Mouse (Mus musculus) MEL (cell line): ENCODE measurements around the gene Fsip1. TPM values are rescaled to one million over a fixed set of nuclear protein-coding genes. Genes with fewer than 3 reads are reported as not detected.

Experiments used
- DNase-seq: peaks from one replicate; pipeline ENCODE4 v3.0.0; 2011; ENCODE audit warnings: low read depth, low spot score
- H3K27ac ChIP-seq: 2 replicates; pipeline ENCODE4 v1.5.1; 2012; ENCODE audit warnings: low read depth, mild to moderate bottlenecking, control low read depth, low read length, moderate library complexity; ENCODE audit not compliant: control insufficient read depth
- H3K27me3 ChIP-seq, 2 experiments: fragments of 150-350 bp in 1 of 2; sonication (generic) in 1 of 2; 2 replicates each; pipeline ENCODE4 v1.6.1; 2012; ENCODE audit warnings: low read length in 2 of 2, mild to moderate bottlenecking in 2 of 2, improper control_type of control experiment in 1 of 2, moderate library complexity in 1 of 2; ENCODE audit not compliant: insufficient read depth in 2 of 2, control insufficient read depth in 1 of 2
- H3K36me3 ChIP-seq, 2 experiments: 2 replicates each; pipeline ENCODE4 v1.6.1; 2012 to 2014; ENCODE audit warnings: low read length in 2 of 2, improper control_type of control experiment in 1 of 2, inconsistent platforms in 1 of 2, mild to moderate bottlenecking in 1 of 2; ENCODE audit not compliant: insufficient read depth in 2 of 2, control insufficient read depth in 1 of 2
- H3K4me1 ChIP-seq, 2 experiments: fragments of 150-350 bp in 1 of 2; sonication (generic) in 1 of 2; 2 replicates each; pipeline ENCODE4 v1.6.1; 2012; ENCODE audit warnings: low read length in 2 of 2, improper control_type of control experiment in 1 of 2, mild to moderate bottlenecking in 1 of 2; ENCODE audit not compliant: insufficient read depth in 2 of 2, control insufficient read depth in 1 of 2
- H3K4me3 ChIP-seq, 2 experiments: fragments of 150-350 bp in 1 of 2; sonication (generic) in 1 of 2; 2 replicates each; pipeline ENCODE4 v1.5.1; 2012; ENCODE audit warnings: low read depth in 2 of 2, low read length in 2 of 2, mild to moderate bottlenecking in 2 of 2, moderate library complexity in 2 of 2, control low read depth in 1 of 2, improper control_type of control experiment in 1 of 2; ENCODE audit not compliant: control insufficient read depth in 1 of 2, insufficient read depth in 1 of 2
- H3K79me2 ChIP-seq: 2 replicates; pipeline ENCODE4 v1.6.1; 2012; ENCODE audit warnings: mild to moderate bottlenecking, low read length, moderate library complexity; ENCODE audit not compliant: control insufficient read depth, poor library complexity, insufficient read depth
- H3K9ac ChIP-seq: 2 replicates; pipeline ENCODE4 v1.6.1; 2012; ENCODE audit warnings: low read depth, mild to moderate bottlenecking, control low read depth, low read length, moderate library complexity; ENCODE audit not compliant: control insufficient read depth, poor library complexity, severe bottlenecking
- H3K9me3 ChIP-seq: fragments of 150-350 bp; sonication (generic); replicated peaks from 2 replicates; pipeline ENCODE4 v1.6.1; 2012; ENCODE audit warnings: mild to moderate bottlenecking, low read length, improper control_type of control experiment, moderate library complexity; ENCODE audit not compliant: insufficient read depth
- CHD1 ChIP-seq: IDR thresholded peaks from 2 replicates; pipeline ENCODE4 v1.6.1; 2012; ENCODE audit warnings: low read depth, mild to moderate bottlenecking, inconsistent platforms, low read length, improper control_type of control experiment
- CTCF ChIP-seq, 3 experiments: IDR thresholded peaks in 2 of 3; conservative IDR thresholded peaks in 1 of 3; 2 replicates each; pipeline ENCODE4 v1.5.1; 2011 to 2012; ENCODE audit warnings: low read length in 3 of 3, low read depth in 2 of 3, mild to moderate bottlenecking in 2 of 3, improper control_type of control experiment in 1 of 3, inconsistent platforms in 1 of 3, mixed read lengths in 1 of 3, moderate library complexity in 1 of 3; ENCODE audit not compliant: control insufficient read depth in 1 of 3, insufficient read depth in 1 of 3, poor library complexity in 1 of 3, severe bottlenecking in 1 of 3
- E2F4 ChIP-seq: IDR thresholded peaks from 2 replicates; pipeline ENCODE4 v1.6.1; 2011; ENCODE audit warnings: low read depth, low read length, improper control_type of control experiment, borderline replicate concordance
- ELF1 ChIP-seq: IDR thresholded peaks from 2 replicates; pipeline ENCODE4 v1.6.1; 2014; ENCODE audit warnings: low read depth, mild to moderate bottlenecking, inconsistent platforms, low read length, improper control_type of control experiment, moderate library complexity
- EP300 ChIP-seq, 2 experiments: IDR thresholded peaks; 2 replicates each; pipeline ENCODE4 v1.6.1; 2011; ENCODE audit warnings: improper control_type of control experiment in 2 of 2, low read length in 2 of 2, low read depth in 1 of 2, mild to moderate bottlenecking in 1 of 2
- ETS1 ChIP-seq: IDR thresholded peaks from 2 replicates; pipeline ENCODE4 v1.6.1; 2012; ENCODE audit warnings: low read depth, mild to moderate bottlenecking, inconsistent platforms, low read length, improper control_type of control experiment, moderate library complexity
- GABPA ChIP-seq: IDR thresholded peaks from 2 replicates; pipeline ENCODE4 v1.6.1; 2012; ENCODE audit warnings: low read depth, mild to moderate bottlenecking, inconsistent platforms, low read length, improper control_type of control experiment, moderate library complexity
- GATA1 ChIP-seq: IDR thresholded peaks from 2 replicates; pipeline ENCODE4 v1.6.1; 2011; ENCODE audit warnings: low read depth, low read length, improper control_type of control experiment
- HCFC1 ChIP-seq: IDR thresholded peaks from 2 replicates; pipeline ENCODE4 v1.6.1; 2012; ENCODE audit warnings: low read depth, mild to moderate bottlenecking, inconsistent platforms, low read length, improper control_type of control experiment, moderate library complexity
- KAT2A ChIP-seq: conservative IDR thresholded peaks from 2 replicates; pipeline ENCODE4 v1.6.1; 2012; ENCODE audit warnings: low read depth, low read length, improper control_type of control experiment, inconsistent platforms
- MAFK ChIP-seq: IDR thresholded peaks from 2 replicates; pipeline ENCODE4 v1.6.1; 2011; ENCODE audit warnings: low read depth, mild to moderate bottlenecking, low read length, improper control_type of control experiment, borderline replicate concordance
- MAX ChIP-seq: IDR thresholded peaks from 2 replicates; pipeline ENCODE4 v1.6.1; 2011; ENCODE audit warnings: low read length, improper control_type of control experiment
- MAZ ChIP-seq: IDR thresholded peaks from 2 replicates; pipeline ENCODE4 v1.6.1; 2012; ENCODE audit warnings: low read depth, mild to moderate bottlenecking, inconsistent platforms, low read length, improper control_type of control experiment
- MEF2A ChIP-seq: IDR thresholded peaks from 2 replicates; pipeline ENCODE4 v1.6.1; 2014; ENCODE audit warnings: low read depth, mild to moderate bottlenecking, inconsistent platforms, low read length, improper control_type of control experiment; ENCODE audit not compliant: poor library complexity, insufficient replicate concordance, severe bottlenecking; ENCODE audit errors: extremely low read depth
- MXI1 ChIP-seq: IDR thresholded peaks from 2 replicates; pipeline ENCODE4 v1.6.1; 2011; ENCODE audit warnings: mild to moderate bottlenecking, low read depth, low read length, improper control_type of control experiment
- NELFE ChIP-seq: IDR thresholded peaks from 2 replicates; pipeline ENCODE4 v1.6.1; 2011; ENCODE audit warnings: low read depth, low read length, improper control_type of control experiment
- NRF1 ChIP-seq: IDR thresholded peaks from 2 replicates; pipeline ENCODE4 v1.6.1; 2014; ENCODE audit warnings: low read depth, mild to moderate bottlenecking, inconsistent platforms, low read length, improper control_type of control experiment, moderate library complexity; ENCODE audit not compliant: poor library complexity, insufficient read depth, severe bottlenecking
- POLR2A ChIP-seq, 2 experiments: IDR thresholded peaks; 2 replicates each; pipeline ENCODE4 v1.6.1; 2011 to 2012; ENCODE audit warnings: low read length in 2 of 2, mild to moderate bottlenecking in 2 of 2, control low read depth in 1 of 2, improper control_type of control experiment in 1 of 2, low read depth in 1 of 2, moderate library complexity in 1 of 2; ENCODE audit not compliant: control insufficient read depth in 1 of 2, insufficient read depth in 1 of 2, poor library complexity in 1 of 2
- POLR2AphosphoS5 ChIP-seq: IDR thresholded peaks from 2 replicates; pipeline ENCODE4 v1.6.1; 2012; ENCODE audit warnings: low read depth, borderline replicate concordance, mild to moderate bottlenecking, inconsistent platforms, low read length, moderate library complexity, mixed read lengths
- RAD21 ChIP-seq: IDR thresholded peaks from 2 replicates; pipeline ENCODE4 v1.6.1; 2011; ENCODE audit warnings: mild to moderate bottlenecking, low read depth, low read length, improper control_type of control experiment
- RCOR1 ChIP-seq: IDR thresholded peaks from 2 replicates; pipeline ENCODE4 v1.6.1; 2012; ENCODE audit warnings: low read depth, mild to moderate bottlenecking, inconsistent platforms, low read length, improper control_type of control experiment
- SIN3A ChIP-seq: IDR thresholded peaks from 2 replicates; pipeline ENCODE4 v1.6.1; 2012; ENCODE audit warnings: low read length, improper control_type of control experiment, inconsistent platforms
- TAL1 ChIP-seq: IDR thresholded peaks from 2 replicates; pipeline ENCODE4 v1.6.1; 2012; ENCODE audit warnings: mild to moderate bottlenecking, inconsistent platforms, low read length, moderate library complexity, mixed read lengths
- TCF12 ChIP-seq: IDR thresholded peaks from 2 replicates; pipeline ENCODE4 v1.6.1; 2014; ENCODE audit warnings: low read depth, mild to moderate bottlenecking, inconsistent platforms, low read length, improper control_type of control experiment, moderate library complexity
- USF1 ChIP-seq: IDR thresholded peaks from 2 replicates; pipeline ENCODE4 v1.6.1; 2014; ENCODE audit warnings: low read depth, mild to moderate bottlenecking, inconsistent platforms, low read length, improper control_type of control experiment, moderate library complexity
- USF2 ChIP-seq, 2 experiments: IDR thresholded peaks; 2 replicates each; pipeline ENCODE4 v1.6.1; 2011 to 2012; ENCODE audit warnings: improper control_type of control experiment in 2 of 2, low read length in 2 of 2, borderline replicate concordance in 1 of 2, inconsistent platforms in 1 of 2, low read depth in 1 of 2, mild to moderate bottlenecking in 1 of 2; ENCODE audit not compliant: insufficient read depth in 1 of 2
- ZMIZ1 ChIP-seq: IDR thresholded peaks from 2 replicates; pipeline ENCODE4 v1.6.1; 2012; ENCODE audit warnings: low read depth, mild to moderate bottlenecking, inconsistent platforms, low read length, improper control_type of control experiment, moderate library complexity
- polyA plus RNA-seq, 2 experiments: library from polyadenylated mRNA; stranded (reverse) in 1 of 2; unstranded in 1 of 2; fragments of >175 nt in 1 of 2; fragments of >200 nt in 1 of 2; gene quantifications; 2 replicates each; pipeline versions ENCODE4 v1.2.1 to v1.2.4; 2012; ENCODE audit warnings: low replicate concordance in 2 of 2, low read depth in 1 of 2; ENCODE audit not compliant: insufficient read length in 2 of 2, insufficient read depth in 1 of 2, missing spikeins in 1 of 2
- total RNA-seq: library from RNA; depleted of rRNA; stranded (reverse); fragments of 300-350 nt; gene quantifications from 2 replicates; pipeline ENCODE4 v1.2.3, GENCODE M21; 2012

Fsip1 gene
- total and polyA plus RNA-seq, 3 experiments, result not detected

- no peak overlapping the region for H3K27ac ChIP-seq
- H3K4me3 ChIP-seq, result no peak overlapping the region
Measured at GRCm38 (mm10) chr2:118116754-118117290, 139.9 kb downstream of the Fsip1 start.

GRCm38 (mm10) chr2:118116180-118116579 is 140.6 kb downstream of the Fsip1 start:
- Histone ChIP-seq H3K79me2 (no peaks in the 10 kb centered on the region), H3K36me3 (no peaks in the 10 kb centered on the region), H3K9me3 (no peaks in the 10 kb centered on the region), H3K4me1 (no peaks in the 10 kb centered on the region), H3K4me3 (no peak overlapping the region), H3K27ac (no peak overlapping the region), H3K27me3 (no peaks in the 10 kb centered on the region), H3K9ac (no peak overlapping the region)
- TF ChIP-seq RCOR1 (no peak), KAT2A (no peak), ELF1 (no peak), E2F4 (no peak), MXI1 (no peak), HCFC1 (no peak), GATA1 (no peak), MEF2A (no peak), CHD1 (no peak), POLR2AphosphoS5 (no peak), SIN3A (no peak), NRF1 (no peak), ETS1 (no peak), CTCF (IDR thresholded peaks at IDR 0.05 in 2 of 3, conservative IDR thresholded peaks at IDR 0.05 in 1 of 3; ENCODE audit: control insufficient read depth in 1 of 3, insufficient read depth in 1 of 3, low read depth in 2 of 3, low read length in 3 of 3, poor library complexity in 1 of 3, severe bottlenecking in 1 of 3) (no peak), ZMIZ1 (no peak), NELFE (no peak), MAZ (no peak), USF2 (IDR thresholded peaks at IDR 0.05; ENCODE audit: borderline replicate concordance in 1 of 2, insufficient read depth in 1 of 2, low read depth in 1 of 2, low read length in 2 of 2) (no peak), MAX (no peak)
- no peak for DNase-seq

More at GRCm38 (mm10) chr2:118116754-118117290, 139.9 kb downstream of the Fsip1 start:
- Histone ChIP-seq H3K9me3 (no peaks in the 10 kb centered on the region), H3K4me1 (no peaks in the 10 kb centered on the region), H3K9ac (no peak overlapping the region), H3K27me3 (no peaks in the 10 kb centered on the region), H3K36me3 (no peaks in the 10 kb centered on the region), H3K79me2 (no peaks in the 10 kb centered on the region)
- TF ChIP-seq GABPA (no peak), RAD21 (no peak), EP300 (IDR thresholded peaks at IDR 0.05; ENCODE audit: low read depth in 1 of 2, low read length in 2 of 2) (no peak), CHD1 (no peak), TAL1 (no peak), ZMIZ1 (no peak), USF1 (no peak), POLR2A (IDR thresholded peaks at IDR 0.05; ENCODE audit: control insufficient read depth in 1 of 2, insufficient read depth in 1 of 2, low read depth in 1 of 2, low read length in 2 of 2, poor library complexity in 1 of 2) (no peak), ELF1 (no peak), MAFK (no peak), GATA1 (no peak), E2F4 (no peak), TCF12 (no peak)
- DNase-seq, result no peak
